Mouse (Mus musculus) testis, postnatal 10 days (tissue): ENCODE results near the gene Cib4.

Experiments
- DNase-seq: peaks from one replicate; pipeline ENCODE4 v3.0.0; 2021; ENCODE audit warnings: low spot score

Gene Cib4

GRCm38 (mm10) chr5:30545698-30546097, at the start of gene Cib4:
Gene Cib4, minus strand, starts transcription at chr5:30545836.
- no peak for DNase-seq

- no peak for DNase-seq
Measured at GRCm38 (mm10) chr5:30594953-30595560, 49.4 kb upstream of the Cib4 start.

GRCm38 (mm10) chr5:30593811-30594504, 48.3 kb upstream of the Cib4 start:
- DNase-seq: no peak

GRCm38 (mm10) chr5:30593360-30593759, 47.7 kb upstream of the Cib4 start:
- no peak for DNase-seq

GRCm38 (mm10) chr5:30592279-30592980, 46.8 kb upstream of the Cib4 start:
- no peak for DNase-seq

- no peak for DNase-seq
Measured at GRCm38 (mm10) chr5:30591786-30592185, 46.1 kb upstream of the Cib4 start.

GRCm38 (mm10) chr5:30591205-30591731, 45.6 kb upstream of the Cib4 start:
- no peak for DNase-seq

GRCm38 (mm10) chr5:30590231-30590630, 44.6 kb upstream of the Cib4 start:
- DNase-seq: no peak

- DNase-seq: no peak
Measured at GRCm38 (mm10) chr5:30589546-30589945, 43.9 kb upstream of the Cib4 start.

- DNase-seq: no peak
Measured at GRCm38 (mm10) chr5:30589069-30589468, 43.4 kb upstream of the Cib4 start.

- no peak for DNase-seq
Measured at GRCm38 (mm10) chr5:30588301-30588968, 42.8 kb upstream of the Cib4 start.

- DNase-seq: peak; percentile 89
Measured at GRCm38 (mm10) chr5:30587681-30588300, 42.2 kb upstream of the Cib4 start, which contains the start of gene Kcnk3. Gene Kcnk3, plus strand, starts transcription at chr5:30588170.

- no peak for DNase-seq
Measured at GRCm38 (mm10) chr5:30587101-30587500, 41.5 kb upstream of the Cib4 start.

- DNase-seq: no peak
Measured at GRCm38 (mm10) chr5:30586616-30587015, 41.0 kb upstream of the Cib4 start.

GRCm38 (mm10) chr5:30582017-30582416, 36.4 kb upstream of the Cib4 start:
- DNase-seq: no peak

- no peak for DNase-seq
Measured at GRCm38 (mm10) chr5:30580725-30581124, 35.1 kb upstream of the Cib4 start.

GRCm38 (mm10) chr5:30578445-30579080, 32.9 kb upstream of the Cib4 start:
- DNase-seq: no peak

GRCm38 (mm10) chr5:30577654-30578310, 32.1 kb upstream of the Cib4 start:
- DNase-seq: no peak

- DNase-seq: no peak
Measured at GRCm38 (mm10) chr5:30577251-30577650, 31.6 kb upstream of the Cib4 start.

- no peak for DNase-seq
Measured at GRCm38 (mm10) chr5:30576233-30576632, 30.6 kb upstream of the Cib4 start.

GRCm38 (mm10) chr5:30574367-30574766, 28.7 kb upstream of the Cib4 start:
- DNase-seq: no peak
